Comparison of ENCODE assay signal across 19 mouse cellular contexts in genomic region chr14:20658902-20659301, GRCm38 (mm10). TPM values are rescaled to one million over a fixed set of nuclear protein-coding genes. Genes with fewer than 3 reads are reported as not detected.
DNase-seq lines count a peak whose midpoint lies in the region; ATAC-seq and TF ChIP-seq lines count a peak whose summit lies in the region.
"Had no signal": no experiment of that assay in that cellular context is flagged by ENCODE, and none has a peak within 500 bp of the region (broad histone marks: within the 10 kb centered on the region; RNA-seq: fewer than 3 reads in every experiment).

No protein-coding gene starts in this region.

- no peak for DNase-seq in heart, adult 2 months
- DNase-seq in heart, postnatal 14 days, result no peak
- no peak for DNase-seq in heart, embryonic 10.5 days (ENCODE audit: low spot score)
- no peak for DNase-seq in heart, postnatal 0 days (ENCODE audit: low spot score)
- DNase-seq in heart, adult 9 months (ENCODE audit: low spot score in 2 of 2), result no peak
- DNase-seq in frontal cortex, postnatal 25 days (ENCODE audit: low spot score in 2 of 2), result no peak
- DNase-seq: adrenal gland, postnatal 25 days; cerebellum, adult 11 months; cerebellum, adult 9-11 months had no signal

- no peak overlapping the region for H3K4me2 ChIP-seq in heart, embryonic 13.5 days
- no peak overlapping the region for H3K4me2 ChIP-seq in heart, postnatal 0 days (ENCODE audit: low read depth, low read length)
- H3K4me2 ChIP-seq: embryonic facial prominence, embryonic 13.5 days; embryonic facial prominence, embryonic 15.5 days; forebrain, embryonic 12.5 days had no signal

- 0 out of 2 replicates have a peak, but pooled peaks have one; percentile 36 for TF ChIP-seq POLR2A in heart, adult 2 months (IDR thresholded peaks at IDR 0.05; ENCODE audit: insufficient read depth, low read depth, low read length)

- no peaks in the 10 kb centered on the region for H3K36me3 ChIP-seq in heart, adult 2 months (ENCODE audit: control insufficient read depth, insufficient read depth, low read length)
- H3K36me3 ChIP-seq in heart, embryonic 13.5 days, result peaks cover 21% of the 10 kb centered on the region
- H3K36me3 ChIP-seq in heart, embryonic 10.5 days, result peaks cover 26% of the 10 kb centered on the region
- H3K36me3 ChIP-seq in heart, postnatal 0 days (replicated peaks; ENCODE audit: control insufficient read depth, insufficient read depth, low read length), result peaks cover 7% of the 10 kb centered on the region
- H3K36me3 ChIP-seq: embryonic facial prominence, embryonic 13.5 days; embryonic facial prominence, embryonic 15.5 days; forebrain, embryonic 10.5 days; forebrain, embryonic 12.5 days had no signal

- H3K27me3 ChIP-seq in heart, adult 2 months (ENCODE audit: control insufficient read depth, insufficient read depth, low read length), result no peaks in the 10 kb centered on the region
- H3K27me3 ChIP-seq in heart, embryonic 13.5 days (replicated peaks), result peaks cover 7% of the 10 kb centered on the region
- peaks cover 9% of the 10 kb centered on the region for H3K27me3 ChIP-seq in heart, embryonic 10.5 days (ENCODE audit: insufficient read depth, poor library complexity, severe bottlenecking)
- H3K27me3 ChIP-seq in heart, postnatal 0 days (ENCODE audit: control insufficient read depth, insufficient read depth, low read length), result no peaks in the 10 kb centered on the region
- H3K27me3 ChIP-seq: embryonic facial prominence, embryonic 13.5 days had no signal

- 70% methylated on average over 6 of the region's 6 CpGs for WGBS in heart, adult 2 months
- WGBS in heart, embryonic 13.5 days, result 62% methylated on average over 6 of the region's 6 CpGs
- 76% methylated on average over 6 of the region's 6 CpGs for WGBS in heart, embryonic 10.5 days
- WGBS in heart, postnatal 0 days, result 66% methylated on average over 6 of the region's 6 CpGs

- no peaks in the 10 kb centered on the region for H3K79me2 ChIP-seq in heart, adult 2 months (replicated peaks; ENCODE audit: control insufficient read depth, insufficient read depth, low read length)

- no peaks in the 10 kb centered on the region for H3K9me3 ChIP-seq in heart, embryonic 13.5 days
- no peaks in the 10 kb centered on the region for H3K9me3 ChIP-seq in heart, embryonic 10.5 days
- no peaks in the 10 kb centered on the region for H3K9me3 ChIP-seq in heart, postnatal 0 days (replicated peaks; ENCODE audit: control insufficient read depth, low read length)
- H3K9me3 ChIP-seq: embryonic facial prominence, embryonic 13.5 days; embryonic facial prominence, embryonic 15.5 days; forebrain, embryonic 10.5 days; forebrain, embryonic 12.5 days had no signal

- intact Hi-C loops in heart, adult 2 months (cut with DNase I), result loop anchor here (1.0 kb wide), 1 partner anchor 83 kb away; no protein-coding TSS in a partner anchor
- intact Hi-C loops in heart, postnatal 14 days (cut with DNase I), result no loop called here

- H3K9ac ChIP-seq in heart, adult 2 months (ENCODE audit: low read depth, low read length), result no peak overlapping the region
- H3K9ac ChIP-seq in heart, embryonic 13.5 days, result no peak overlapping the region
- no peak overlapping the region for H3K9ac ChIP-seq in heart, postnatal 0 days (replicated peaks; ENCODE audit: low read depth, low read length)
- H3K9ac ChIP-seq: embryonic facial prominence, embryonic 13.5 days; embryonic facial prominence, embryonic 15.5 days; forebrain, embryonic 12.5 days had no signal

- no peak for TF ChIP-seq EP300 in heart, adult 2 months (IDR thresholded peaks at IDR 0.05; ENCODE audit: insufficient read depth, low read depth, low read length)
- no peak; the same call in 1 of the 2 replicates for TF ChIP-seq EP300 in heart, postnatal 0 days (IDR thresholded peaks at IDR 0.05; ENCODE audit: low read depth)

- H3K4me1 ChIP-seq in heart, adult 2 months (ENCODE audit: control insufficient read depth, insufficient read depth, low read length), result peaks cover 3% of the 10 kb centered on the region
- H3K4me1 ChIP-seq in heart, embryonic 13.5 days, result peaks cover 56% of the 10 kb centered on the region
- H3K4me1 ChIP-seq in heart, embryonic 10.5 days, result peaks cover 46% of the 10 kb centered on the region
- H3K4me1 ChIP-seq in heart, postnatal 0 days (ENCODE audit: control insufficient read depth, insufficient read depth), result peaks cover 14% of the 10 kb centered on the region; the same call in 1 of the 2 replicates

- no peak for ATAC-seq in heart, embryonic 13.5 days (ENCODE audit: extremely low read depth, insufficient number of reproducible peaks, low FRiP score, low TSS enrichment)
- no peak for ATAC-seq in heart, postnatal 0 days (ENCODE audit: insufficient read depth, low read depth)
- ATAC-seq: forebrain, embryonic 14.5 days had no signal

- H3K4me3 ChIP-seq in heart, adult 2 months, result no peak overlapping the region
- no peak overlapping the region for H3K4me3 ChIP-seq in heart, embryonic 13.5 days
- no peak overlapping the region for H3K4me3 ChIP-seq in heart, embryonic 10.5 days
- H3K4me3 ChIP-seq in heart, postnatal 0 days (ENCODE audit: low read depth, low read length), result no peak overlapping the region
- H3K4me3 ChIP-seq: embryonic facial prominence, embryonic 13.5 days; embryonic facial prominence, embryonic 15.5 days; erythroblast, embryonic 14.5 days; forebrain, embryonic 10.5 days; forebrain, embryonic 12.5 days had no signal

- no peak overlapping the region for H3K27ac ChIP-seq in heart, adult 2 months
- H3K27ac ChIP-seq in heart, embryonic 13.5 days (replicated peaks), result peak overlapping the region; percentile 98; the same call in 1 of the 2 replicates
- H3K27ac ChIP-seq in heart, embryonic 10.5 days, result no peak overlapping the region
- H3K27ac ChIP-seq in heart, postnatal 0 days (ENCODE audit: low read depth), result peak overlapping the region; percentile 25; the same call in 1 of the 2 replicates
- H3K27ac ChIP-seq: embryonic facial prominence, embryonic 13.5 days; embryonic facial prominence, embryonic 15.5 days; forebrain, embryonic 10.5 days; forebrain, embryonic 12.5 days had no signal

- TF ChIP-seq CTCF in heart, adult 2 months (IDR thresholded peaks at IDR 0.05), result no peak
- TF ChIP-seq CTCF in heart, postnatal 0 days (IDR thresholded peaks at IDR 0.05; ENCODE audit: low read depth), result no peak

RNA-seq across cellular contexts. Expression of gene Myoz1, which starts 2.6 kb away (rescaled TPM):
- total RNA-seq in heart, adult 2 months (2021), result under 1 TPM; 0.31 to 0.52 TPM
- 0.31 and 0.91 TPM in 2 replicates for polyA plus RNA-seq in heart, adult 2 months (2012; rRNA removed)
- 1 to 10 TPM in 1 of 2 experiments, under 1 TPM in 1; 0.88 to 1.7 TPM for total RNA-seq in heart, postnatal 14 days (2021)
- 14.3 and 19.2 TPM in 2 replicates for polyA plus RNA-seq in heart, embryonic 13.5 days (2015; fragmentation: Nextera tagmentation; extraction: Ambion mirVana)
- polyA plus RNA-seq in heart, embryonic 10.5 days (2016; fragmentation: Nextera tagmentation; extraction: Ambion mirVana), result 22.8 and 30.3 TPM in 2 replicates
- 17.7 and 25.0 TPM in 2 replicates for total RNA-seq in heart, postnatal 0 days (2014; rRNA removed; ENCODE audit: low replicate concordance)
- polyA plus RNA-seq in heart, postnatal 0 days (2015; fragmentation: Nextera tagmentation; extraction: Ambion mirVana), result 11.5 and 13.0 TPM in 2 replicates
- total RNA-seq: adrenal gland, adult 2 months; adrenal gland, postnatal 25 days; common myeloid progenitor, adult 5-6 weeks; ES-E14 had no signal
- polyA plus RNA-seq: adrenal gland, adult 2 months; erythroblast, embryonic 14.5 days; forebrain, embryonic 12.5 days; forebrain, embryonic 14.5 days had no signal

RNA-seq across cellular contexts. Expression of gene Synpo2l, which starts 9.3 kb away (rescaled TPM):
- 100 to 1,000 TPM in 1 of 2 experiments, 10 to 100 TPM in 1; 96.8 to 126 TPM for total RNA-seq in heart, adult 2 months (2021)
- polyA plus RNA-seq in heart, adult 2 months (2012; rRNA removed), result 63.4 and 67.7 TPM in 2 replicates
- 100 to 1,000 TPM in 1 of 2 experiments, 10 to 100 TPM in 1; 94.3 to 117 TPM for total RNA-seq in heart, postnatal 14 days (2021)
- polyA plus RNA-seq in heart, embryonic 13.5 days (2015; fragmentation: Nextera tagmentation; extraction: Ambion mirVana), result 131 and 134 TPM in 2 replicates
- polyA plus RNA-seq in heart, embryonic 10.5 days (2016; fragmentation: Nextera tagmentation; extraction: Ambion mirVana), result 87.0 and 172 TPM in 2 replicates
- 190 and 249 TPM in 2 replicates for total RNA-seq in heart, postnatal 0 days (2014; rRNA removed; ENCODE audit: low replicate concordance)
- 96.8 and 104 TPM in 2 replicates for polyA plus RNA-seq in heart, postnatal 0 days (2015; fragmentation: Nextera tagmentation; extraction: Ambion mirVana)
- polyA plus RNA-seq: erythroblast, embryonic 14.5 days had no signal

RNA-seq across cellular contexts. Expression of gene Sec24c, which starts 15.2 kb away (rescaled TPM):
- total RNA-seq in heart, adult 2 months (2021), result 100 to 1,000 TPM in 1 of 2 experiments, 10 to 100 TPM in 1; 98.2 to 106 TPM
- polyA plus RNA-seq in heart, adult 2 months (2012; rRNA removed), result 133 and 146 TPM in 2 replicates
- 100 to 1,000 TPM in 1 of 2 experiments, 10 to 100 TPM in 1; 98.8 to 101 TPM for total RNA-seq in heart, postnatal 14 days (2021)
- polyA plus RNA-seq in heart, embryonic 13.5 days (2015; fragmentation: Nextera tagmentation; extraction: Ambion mirVana), result 68.8 and 69.5 TPM in 2 replicates
- polyA plus RNA-seq in heart, embryonic 10.5 days (2016; fragmentation: Nextera tagmentation; extraction: Ambion mirVana), result 101 and 113 TPM in 2 replicates
- 71.2 and 91.6 TPM in 2 replicates for total RNA-seq in heart, postnatal 0 days (2014; rRNA removed; ENCODE audit: low replicate concordance)
- 42.6 and 42.9 TPM in 2 replicates for polyA plus RNA-seq in heart, postnatal 0 days (2015; fragmentation: Nextera tagmentation; extraction: Ambion mirVana)

RNA-seq across cellular contexts. Expression of gene Usp54, which starts 18.0 kb away (rescaled TPM):
- total RNA-seq in heart, adult 2 months (2021), result 10 to 100 TPM; 14.1 to 16.2 TPM
- polyA plus RNA-seq in heart, adult 2 months (2012; rRNA removed), result 10.9 and 16.3 TPM in 2 replicates
- 10 to 100 TPM; 12.6 to 16.6 TPM for total RNA-seq in heart, postnatal 14 days (2021)
- 3.9 and 5.5 TPM in 2 replicates for polyA plus RNA-seq in heart, embryonic 13.5 days (2015; fragmentation: Nextera tagmentation; extraction: Ambion mirVana)
- polyA plus RNA-seq in heart, embryonic 10.5 days (2016; fragmentation: Nextera tagmentation; extraction: Ambion mirVana), result 7.3 and 7.5 TPM in 2 replicates
- total RNA-seq in heart, postnatal 0 days (2014; rRNA removed; ENCODE audit: low replicate concordance), result 8.8 and 29.8 TPM in 2 replicates
- polyA plus RNA-seq in heart, postnatal 0 days (2015; fragmentation: Nextera tagmentation; extraction: Ambion mirVana), result 2.8 and 3.0 TPM in 2 replicates

RNA-seq across cellular contexts. Expression of gene Fut11, which starts 35.9 kb away (rescaled TPM):
- total RNA-seq in heart, adult 2 months (2021), result 1 to 10 TPM; 5.3 to 5.9 TPM
- polyA plus RNA-seq in heart, adult 2 months (2012; rRNA removed), result 5.3 and 6.9 TPM in 2 replicates
- total RNA-seq in heart, postnatal 14 days (2021), result 10 to 100 TPM in 1 of 2 experiments, 1 to 10 TPM in 1; 8.9 to 10.1 TPM
- polyA plus RNA-seq in heart, embryonic 13.5 days (2015; fragmentation: Nextera tagmentation; extraction: Ambion mirVana), result 15.3 and 17.4 TPM in 2 replicates
- polyA plus RNA-seq in heart, embryonic 10.5 days (2016; fragmentation: Nextera tagmentation; extraction: Ambion mirVana), result 18.4 and 19.5 TPM in 2 replicates
- total RNA-seq in heart, postnatal 0 days (2014; rRNA removed; ENCODE audit: low replicate concordance), result 11.1 and 14.2 TPM in 2 replicates
- polyA plus RNA-seq in heart, postnatal 0 days (2015; fragmentation: Nextera tagmentation; extraction: Ambion mirVana), result 11.4 and 11.9 TPM in 2 replicates

Comparison
In these comparisons a context has a peak if more than half of its experiments do, and no peak if none do; other contexts are left out.
1. H3K27ac ChIP-seq: peak in heart, embryonic 13.5 days (single experiment) and heart, postnatal 0 days (single experiment); none in heart, adult 2 months (single experiment) and heart, embryonic 10.5 days (single experiment).